Mouse (Mus musculus): ENCODE measurements around the gene Nop14.
"Not testable (repeated sequence)": the region's sequence is repeated elsewhere in the genome, so short reads cannot be mapped to it uniquely, and the experiment has no call there.

Gene Nop14

DNA sequence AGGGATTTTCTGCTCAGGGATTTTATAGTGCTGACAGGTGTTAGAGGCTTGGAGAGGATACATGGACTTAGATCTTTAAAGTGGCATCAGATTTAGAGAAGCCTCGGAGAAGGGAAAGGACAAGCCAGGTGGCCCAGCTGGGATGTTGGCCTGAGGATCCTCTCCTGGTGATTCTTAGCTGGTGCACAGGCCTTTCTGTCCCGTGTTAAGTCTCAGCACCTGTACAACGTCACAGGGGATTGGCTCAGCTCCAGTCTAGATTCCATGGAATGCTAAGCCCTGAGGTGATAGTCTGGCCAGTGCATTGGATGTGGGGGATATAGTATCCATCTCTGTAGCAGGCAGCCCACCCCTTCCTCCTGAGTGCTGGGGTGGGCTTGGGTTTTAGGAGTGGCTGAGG is 51.7 kb downstream of the Nop14 start:
- DNase-seq = no peak

- no peak for DNase-seq
These were observed 52.7 kb downstream of the Nop14 start for GRCm38 (mm10) chr5:34607100-34607880.

DNA sequence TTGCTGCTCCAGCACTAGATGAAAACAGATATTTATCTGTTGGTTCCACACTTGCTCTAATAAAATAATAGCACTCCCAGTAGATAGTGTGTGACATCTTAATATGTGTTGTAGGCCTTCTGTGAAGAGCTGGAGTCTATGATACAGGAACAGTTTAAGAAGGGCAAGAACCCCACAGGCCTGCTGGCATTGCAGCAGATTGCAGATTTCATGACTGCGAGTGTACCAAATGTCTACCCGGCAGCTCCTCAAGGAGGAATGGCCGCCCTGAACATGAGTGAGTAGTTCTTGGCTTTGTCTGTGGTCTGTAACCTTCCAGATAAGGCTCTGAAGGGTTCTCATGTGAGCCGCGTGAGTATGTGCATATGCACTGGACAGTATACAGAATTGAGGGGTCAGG is 55.4 kb downstream of the Nop14 start:
- no peak for DNase-seq

GRCm38 (mm10) chr5:34593202-34593727 is 66.7 kb downstream of the Nop14 start:
- DNase-seq = no peak

DNA sequence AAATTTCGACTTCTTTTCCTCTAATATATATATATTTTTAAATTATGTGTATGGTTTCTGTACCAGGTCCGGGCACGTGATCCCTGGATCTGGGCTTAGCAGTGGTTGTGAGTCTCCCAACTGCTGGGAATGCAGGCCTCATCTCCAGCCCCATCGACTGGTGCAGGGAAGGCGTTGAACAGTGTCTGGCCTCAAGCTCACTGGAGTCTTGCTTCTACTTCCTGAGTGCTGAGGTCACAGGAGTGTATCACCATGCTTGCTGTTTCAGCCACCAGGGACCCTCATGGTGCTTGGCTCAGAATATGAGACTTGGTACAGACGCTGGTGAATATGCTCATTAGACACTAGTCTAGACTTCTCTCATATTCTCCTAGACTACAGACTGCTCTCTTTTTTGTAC is 67.3 kb downstream of the Nop14 start:
- DNase-seq = no peak

DNA sequence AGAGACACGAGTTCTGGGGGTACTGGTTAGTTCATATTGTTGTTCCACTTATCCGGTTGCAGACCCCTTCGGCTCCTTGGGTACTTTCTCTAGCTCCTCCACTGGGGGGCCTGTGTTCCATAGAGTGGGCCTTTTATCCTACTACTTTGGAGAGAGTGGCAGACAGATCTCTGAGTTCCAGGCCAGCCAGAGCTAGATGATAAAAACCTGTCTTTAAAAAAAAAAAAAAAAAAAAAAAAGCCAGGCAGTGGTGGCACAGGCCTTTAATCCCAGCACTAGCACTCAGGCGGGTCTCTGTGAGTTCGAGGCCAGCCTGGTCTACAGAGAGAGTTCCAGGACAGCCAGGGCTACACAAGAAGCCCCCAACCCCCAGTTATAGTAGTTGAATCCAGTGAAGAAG is 67.7 kb downstream of the Nop14 start:
- DNase-seq = not testable (repeated sequence)

- DNase-seq = no peak
These were observed 68.5 kb downstream of the Nop14 start for GRCm38 (mm10) chr5:34591388-34592004.

DNA sequence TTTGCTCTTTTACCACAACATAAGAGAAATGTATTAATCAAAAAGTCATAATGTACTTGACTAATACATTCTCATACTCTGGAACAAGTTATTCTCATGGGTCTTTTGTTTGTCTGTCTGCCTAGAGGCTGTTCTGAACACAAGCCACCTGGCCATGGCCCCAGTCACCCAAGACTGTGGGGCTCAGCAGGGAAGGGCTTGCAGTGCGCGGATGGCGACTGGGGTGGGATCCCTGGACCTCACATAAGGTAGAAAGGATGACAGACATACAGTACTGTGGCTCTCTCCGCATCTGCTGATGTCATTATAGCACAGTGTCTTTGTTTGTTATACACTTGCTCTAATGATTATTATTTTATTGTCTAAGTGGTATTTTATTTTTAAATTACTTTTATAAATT is 69.2 kb downstream of the Nop14 start:
- DNase-seq = no peak

DNA sequence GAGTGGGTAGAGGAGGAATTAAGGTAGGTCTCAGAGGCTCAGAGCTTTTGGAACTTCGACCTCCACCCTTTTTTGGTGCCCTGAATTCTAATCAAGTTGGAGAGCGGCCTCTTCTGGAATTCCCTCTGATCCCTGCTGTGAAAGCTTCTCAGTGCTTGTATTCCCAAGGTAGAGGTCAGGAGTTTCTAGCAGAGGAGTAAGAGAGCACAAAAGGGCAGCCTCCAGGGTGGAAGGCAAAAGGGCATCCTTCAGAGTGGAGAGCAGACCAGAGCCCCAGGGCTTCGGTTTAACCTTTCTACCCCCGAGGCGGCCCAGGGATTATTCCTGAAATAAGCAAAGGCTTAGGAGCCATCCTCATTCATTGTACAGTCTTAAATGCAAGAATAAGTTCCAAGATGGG is 69.9 kb downstream of the Nop14 start:
- no peak for DNase-seq
